Mouse (Mus musculus) frontal cortex, postnatal 10 days (tissue): ENCODE data around the gene Bcat2.

Experiments
- DNase-seq, 2 experiments: peaks; one replicate each; pipeline ENCODE4 v3.0.0; 2022; ENCODE audit warnings: low spot score in 2 of 2, mixed read lengths in 1 of 2

Bcat2 gene

DNA sequence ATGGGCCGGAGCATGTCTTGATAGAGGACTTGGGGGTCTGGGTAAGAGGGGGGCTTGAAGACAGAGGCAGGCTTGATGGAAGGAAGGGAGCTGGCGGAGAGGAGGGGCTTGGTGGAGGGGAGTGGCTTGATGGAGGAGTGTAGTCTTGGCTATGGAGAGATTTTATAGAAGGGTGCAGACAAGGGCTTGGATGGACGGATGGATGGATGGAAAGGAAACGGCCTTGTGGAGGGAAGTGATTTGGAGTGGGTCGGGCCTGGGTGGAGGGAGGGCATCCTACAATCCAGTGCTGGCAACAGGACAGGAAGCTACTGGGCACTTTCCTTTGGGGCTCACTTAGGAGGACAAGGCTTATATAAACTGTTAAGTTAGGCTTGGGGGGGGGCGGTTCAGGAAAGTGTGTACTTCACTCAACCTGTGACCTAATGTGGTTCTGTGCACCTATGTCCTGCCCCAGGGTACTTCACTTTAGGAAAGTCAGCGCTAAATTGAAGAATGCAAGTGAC, 56.7 kb downstream of the Bcat2 start:
- no peak for DNase-seq

DNA sequence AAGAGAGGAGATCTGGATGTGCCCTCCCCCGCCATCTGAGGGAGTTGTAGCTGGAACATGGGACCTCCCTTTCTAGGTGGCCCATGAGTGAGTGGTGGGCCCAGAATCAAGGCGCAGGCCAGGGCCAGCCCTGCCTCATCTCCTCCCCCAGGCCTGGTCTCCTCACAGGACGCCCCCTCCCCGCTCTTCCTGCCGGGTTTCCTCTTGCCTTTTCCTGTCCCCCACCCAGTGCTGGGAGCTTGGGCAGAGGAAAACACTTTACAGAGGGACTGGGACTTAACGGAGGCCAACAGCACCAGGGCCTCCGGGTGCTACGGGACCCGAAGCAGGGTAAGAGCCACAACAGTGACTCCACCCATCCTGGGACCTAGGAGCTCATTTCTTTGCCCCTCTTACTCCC, 57.3 kb downstream of the Bcat2 start, which contains the start of gene Rasip1:
TSS of gene Rasip1 (plus strand) at position 228 of the 400 bp plus-strand sequence.
- no peak for DNase-seq

DNA sequence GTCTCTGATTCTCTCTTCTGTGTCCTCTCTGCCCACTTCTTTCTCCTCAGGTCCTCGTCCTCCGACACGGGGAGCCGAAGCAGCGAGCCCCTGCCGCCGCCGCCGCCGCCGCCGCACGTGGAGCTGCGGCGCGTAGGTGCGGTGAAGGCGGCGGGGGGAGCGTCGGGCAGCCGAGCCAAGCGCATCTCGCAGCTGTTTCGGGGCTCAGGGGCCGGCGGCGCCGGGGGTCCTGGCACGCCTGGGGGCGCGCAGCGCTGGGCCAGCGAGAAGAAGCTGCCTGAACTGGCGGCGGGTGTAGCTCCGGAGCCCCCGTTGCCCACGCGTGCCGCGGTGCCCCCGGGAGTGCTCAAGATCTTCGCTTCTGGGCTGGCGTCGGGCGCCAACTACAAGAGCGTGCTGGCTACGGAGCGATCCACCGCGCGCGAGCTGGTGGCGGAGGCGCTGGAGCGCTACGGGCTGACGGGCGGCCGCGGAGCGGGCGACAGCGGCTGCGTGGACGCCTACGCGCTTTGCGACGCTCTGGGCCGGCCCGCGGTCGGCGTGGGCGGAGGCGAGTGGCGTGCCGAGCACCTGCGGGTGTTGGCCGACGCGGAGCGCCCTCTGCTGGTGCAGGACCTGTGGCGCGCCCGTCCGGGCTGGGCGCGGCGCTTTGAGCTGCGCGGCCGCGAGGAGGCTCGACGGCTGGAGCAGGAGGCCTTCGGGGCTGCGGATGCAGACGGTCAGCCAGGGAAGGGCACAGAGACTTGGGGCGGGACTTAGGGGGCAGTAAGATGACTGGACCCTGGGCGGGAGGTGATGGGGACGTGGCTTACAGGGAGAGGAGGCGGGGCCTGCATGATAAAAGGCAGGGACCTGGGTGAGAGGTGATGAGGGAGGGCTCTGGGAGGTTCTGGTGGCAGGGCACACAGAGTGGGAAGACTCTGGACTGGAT, 58.7 kb downstream of the Bcat2 start:
- DNase-seq: peak; percentile 59 to 76

DNA sequence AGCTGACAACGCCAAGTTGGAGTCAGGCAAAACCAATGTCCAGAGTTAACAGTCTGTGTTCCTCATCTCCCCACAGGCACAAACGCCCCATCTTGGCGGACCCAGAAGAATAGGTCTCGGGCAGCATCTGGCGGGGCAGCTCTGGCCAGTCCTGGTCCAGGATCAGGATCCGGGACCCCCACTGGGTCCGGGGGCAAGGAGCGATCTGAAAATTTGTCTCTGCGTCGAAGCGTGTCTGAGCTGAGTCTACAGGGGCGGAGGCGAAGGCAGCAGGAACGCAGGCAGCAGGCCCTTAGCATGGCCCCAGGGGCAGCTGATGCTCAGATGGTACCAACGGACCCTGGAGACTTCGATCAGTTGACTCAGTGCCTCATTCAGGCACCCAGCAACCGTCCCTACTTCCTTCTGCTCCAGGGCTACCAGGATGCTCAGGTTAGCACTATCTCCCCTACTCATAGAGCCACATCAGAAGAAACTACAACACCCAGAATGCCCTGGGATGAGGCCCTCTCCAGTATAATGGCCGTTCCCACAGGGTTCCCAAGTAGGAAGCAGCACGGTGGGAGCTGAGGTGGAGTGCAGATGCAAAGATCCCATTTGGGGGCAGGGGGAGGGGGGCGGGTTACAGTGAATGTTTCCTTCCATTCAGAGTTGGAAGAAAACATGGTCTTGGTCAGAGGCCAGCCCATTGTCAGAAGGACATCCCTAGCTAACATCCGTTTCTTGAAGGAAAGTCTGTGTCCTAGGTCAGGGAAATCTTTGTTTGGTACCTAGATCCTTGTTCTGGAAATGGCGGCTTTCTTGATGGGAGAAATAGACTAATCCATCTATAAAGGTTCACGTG, 60.3 kb downstream of the Bcat2 start:
- DNase-seq: no peak

DNA sequence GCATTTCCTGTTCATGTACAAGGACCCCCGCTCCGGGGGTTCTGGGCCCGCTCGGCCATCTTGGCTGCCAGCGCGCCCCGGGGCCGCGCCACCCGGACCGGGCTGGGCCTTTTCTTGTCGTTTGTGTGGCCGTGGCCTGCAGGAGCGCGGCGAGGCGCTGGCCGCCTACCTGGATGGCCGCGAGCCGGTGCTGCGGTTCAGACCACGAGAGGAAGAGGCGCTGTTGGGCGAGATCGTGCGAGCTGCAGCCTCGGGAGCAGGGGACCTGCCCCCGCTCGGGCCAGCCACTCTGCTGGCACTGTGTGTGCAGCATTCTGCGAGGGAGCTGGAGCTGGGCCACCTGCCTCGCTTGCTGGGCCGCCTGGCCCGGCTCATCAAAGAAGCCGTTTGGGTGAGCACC, 62.5 kb downstream of the Bcat2 start:
- no peak for DNase-seq

DNA sequence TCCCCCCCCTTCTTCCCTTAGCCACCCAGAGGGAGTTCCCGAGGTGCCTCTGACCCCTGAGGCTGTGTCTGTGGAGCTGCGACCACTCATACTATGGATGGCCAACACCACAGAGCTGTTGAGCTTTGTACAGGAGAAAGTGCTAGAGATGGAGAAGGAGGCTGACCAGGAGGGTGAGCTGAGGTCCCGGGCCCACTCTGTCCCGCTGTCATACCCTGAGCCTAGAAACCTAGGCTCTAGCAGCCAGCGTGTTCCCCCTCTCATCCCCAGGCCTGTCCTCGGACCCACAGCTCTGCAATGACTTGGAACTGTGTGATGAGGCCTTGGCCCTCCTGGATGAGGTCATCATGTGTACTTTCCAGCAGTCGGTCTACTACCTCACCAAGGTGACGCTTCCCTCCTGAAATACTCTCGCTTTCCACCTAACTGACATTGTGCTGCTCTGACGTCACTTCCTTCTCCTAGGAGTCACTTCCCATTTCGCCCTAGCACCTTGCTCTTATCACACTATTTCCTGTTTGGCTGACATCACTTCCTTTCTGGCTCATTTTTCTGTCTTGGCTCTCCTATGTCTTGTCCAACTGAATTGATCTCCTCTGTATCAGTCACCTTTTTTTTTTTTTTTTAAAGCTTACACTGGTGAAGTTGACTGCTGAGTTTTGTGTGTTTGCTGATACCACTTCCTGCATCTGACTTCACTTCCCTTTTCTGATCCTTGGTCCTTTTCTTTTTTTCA, 65.2 kb downstream of the Bcat2 start:
- no peak for DNase-seq

DNA sequence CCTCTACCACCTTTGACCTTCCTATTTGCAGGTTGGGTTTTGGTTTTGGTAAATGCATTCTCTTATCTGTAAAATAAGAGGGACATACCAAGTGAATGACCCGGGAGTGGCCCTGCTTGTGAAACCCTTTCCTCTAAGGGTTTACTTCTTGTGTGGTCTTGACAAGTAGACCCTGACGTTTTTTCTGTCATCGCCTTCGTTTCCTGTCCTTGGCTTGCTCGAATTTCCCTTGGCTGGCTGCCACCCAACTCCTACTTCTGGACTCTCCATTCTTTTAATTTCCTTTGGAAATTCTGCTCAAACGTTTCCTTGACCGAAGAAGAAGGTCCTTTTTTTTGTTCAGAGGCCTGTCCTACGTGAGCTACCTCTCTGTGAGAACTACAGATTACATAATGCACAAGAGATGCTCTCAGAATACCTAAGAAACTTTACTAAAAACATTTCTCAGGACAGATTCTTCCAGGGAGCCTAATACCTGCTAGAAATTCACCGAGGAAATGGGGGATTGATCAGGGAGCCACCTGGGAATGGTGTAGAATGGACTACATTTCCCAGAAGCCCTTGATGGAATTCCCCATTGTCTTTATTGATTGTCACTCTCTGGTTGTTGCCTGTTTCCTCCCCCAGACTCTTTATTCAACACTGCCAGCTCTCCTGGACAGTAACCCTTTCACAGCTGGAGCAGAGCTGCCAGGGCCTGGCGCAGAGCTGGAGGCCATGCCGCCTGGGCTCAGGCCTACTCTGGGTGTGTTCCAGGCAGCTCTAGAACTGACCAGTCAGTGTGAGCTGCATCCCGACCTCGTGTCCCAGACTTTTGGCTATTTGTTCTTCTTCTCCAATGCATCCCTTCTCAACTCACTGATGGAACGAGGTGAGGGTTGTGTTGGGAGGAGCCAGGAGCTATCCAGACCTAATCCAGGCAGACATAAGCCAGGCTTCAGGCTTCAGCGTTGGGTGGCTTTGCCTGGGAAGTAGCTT, 66.0 kb downstream of the Bcat2 start:
- no peak for DNase-seq

DNA sequence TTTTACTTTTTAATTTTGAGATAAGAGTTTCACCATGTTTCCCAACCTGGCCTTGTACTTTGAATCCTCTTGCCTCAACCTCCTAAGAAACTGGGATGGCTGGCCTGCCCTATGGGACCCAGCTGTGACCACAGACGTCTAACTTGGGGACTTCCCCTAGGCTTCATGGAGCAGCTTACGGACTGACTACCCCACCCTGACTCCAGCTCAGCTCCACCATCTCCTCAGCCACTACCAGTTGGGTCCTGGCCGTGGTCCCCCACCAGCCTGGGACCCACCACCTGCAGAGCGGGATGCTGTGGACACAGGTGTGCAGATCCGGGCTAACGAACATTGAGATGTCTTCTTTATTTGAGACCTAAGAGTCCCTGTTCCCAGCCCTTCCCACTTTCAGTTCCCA, 67.8 kb downstream of the Bcat2 start:
- DNase-seq: no peak

DNA sequence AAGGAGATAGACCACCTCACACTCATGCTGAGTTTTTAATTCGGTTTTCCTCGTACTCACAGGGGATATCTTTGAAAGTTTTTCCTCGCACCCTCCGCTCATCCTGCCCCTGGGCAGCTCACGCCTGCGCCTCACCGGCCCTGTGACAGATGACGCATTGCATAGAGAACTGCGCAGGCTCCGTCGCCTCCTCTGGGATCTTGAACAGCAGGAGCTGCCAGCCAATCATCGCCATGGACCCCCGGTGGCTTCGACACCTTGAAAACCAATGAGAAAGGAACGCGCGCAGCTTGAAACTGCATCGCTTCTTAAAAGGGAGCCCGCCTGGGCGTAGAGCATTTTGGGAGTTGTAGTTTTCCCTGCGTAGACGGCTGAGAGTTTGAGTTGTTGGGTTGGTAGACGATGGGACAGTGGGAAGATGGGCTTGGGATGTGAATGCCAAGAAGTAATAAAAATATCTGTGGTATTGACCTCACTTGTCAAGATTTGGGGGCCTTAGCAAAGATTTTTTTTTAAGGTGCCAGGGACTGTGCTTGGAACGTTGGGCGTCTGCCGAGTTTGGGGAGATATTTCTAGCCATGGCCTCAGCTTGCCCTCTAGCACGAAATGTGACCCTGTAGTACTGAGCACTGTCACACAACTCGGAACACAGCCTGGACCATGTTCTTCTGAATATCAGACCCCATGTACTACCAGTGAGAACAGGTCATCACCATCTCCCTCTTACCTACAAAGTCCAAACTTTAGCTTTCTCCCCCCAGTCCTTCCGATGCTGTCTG, 68.9 kb downstream of the Bcat2 start:
- DNase-seq: peak; percentile 94 to 95
